Mouse (Mus musculus): ENCODE data around the gene Nsmf.

Nsmf gene

GRCm38 (mm10) chr2:25085571-25085970, 31.4 kb downstream of the Nsmf start:
- in situ Hi-C loops (cut with MboI): no loop called here

DNA sequence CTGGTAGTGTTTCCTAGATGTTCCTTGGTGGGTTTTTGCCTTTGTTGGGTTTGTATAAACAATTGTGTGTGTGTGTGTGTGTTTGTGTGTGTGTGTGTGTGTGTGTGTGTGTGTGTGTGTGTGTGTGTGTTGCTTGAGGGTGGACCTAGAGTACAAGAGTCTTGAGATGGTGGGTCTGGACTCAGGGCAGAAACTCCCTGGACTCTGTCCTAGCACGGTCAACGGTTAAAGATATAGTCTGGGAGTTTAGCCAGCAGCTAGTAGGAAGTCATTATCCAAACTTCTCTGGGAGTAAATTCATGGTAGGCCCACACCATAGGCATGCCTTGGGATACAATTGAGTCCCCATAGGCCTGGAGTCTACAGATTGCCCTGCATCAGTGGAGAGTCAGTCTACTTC, 33.7 kb downstream of the Nsmf start:
- in situ Hi-C loops (cut with MboI): no loop called here

DNA sequence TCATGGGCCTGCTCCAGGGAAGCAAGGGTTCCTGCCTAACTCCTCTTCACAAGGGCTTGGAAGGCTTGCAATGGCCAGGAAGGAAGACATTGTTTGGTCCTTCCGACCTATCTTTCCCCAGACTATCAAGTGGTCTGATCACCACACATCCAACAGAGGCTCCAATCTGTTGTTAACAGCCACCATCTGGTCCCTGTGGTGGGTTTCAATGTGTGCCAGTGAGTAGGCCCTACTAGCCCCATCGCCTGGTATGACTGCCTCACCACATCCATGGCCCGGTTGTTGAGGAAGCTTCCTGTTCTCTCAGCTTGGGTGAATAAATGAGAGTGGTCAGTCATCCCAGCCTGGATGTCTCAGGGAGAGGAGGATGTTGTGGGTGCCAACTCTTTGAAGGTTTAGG, 34.5 kb downstream of the Nsmf start:
- in situ Hi-C loops (cut with MboI): no loop called here

GRCm38 (mm10) chr2:25094785-25095108, 40.6 kb downstream of the Nsmf start:
- in situ Hi-C loops (cut with MboI): no loop called here

DNA sequence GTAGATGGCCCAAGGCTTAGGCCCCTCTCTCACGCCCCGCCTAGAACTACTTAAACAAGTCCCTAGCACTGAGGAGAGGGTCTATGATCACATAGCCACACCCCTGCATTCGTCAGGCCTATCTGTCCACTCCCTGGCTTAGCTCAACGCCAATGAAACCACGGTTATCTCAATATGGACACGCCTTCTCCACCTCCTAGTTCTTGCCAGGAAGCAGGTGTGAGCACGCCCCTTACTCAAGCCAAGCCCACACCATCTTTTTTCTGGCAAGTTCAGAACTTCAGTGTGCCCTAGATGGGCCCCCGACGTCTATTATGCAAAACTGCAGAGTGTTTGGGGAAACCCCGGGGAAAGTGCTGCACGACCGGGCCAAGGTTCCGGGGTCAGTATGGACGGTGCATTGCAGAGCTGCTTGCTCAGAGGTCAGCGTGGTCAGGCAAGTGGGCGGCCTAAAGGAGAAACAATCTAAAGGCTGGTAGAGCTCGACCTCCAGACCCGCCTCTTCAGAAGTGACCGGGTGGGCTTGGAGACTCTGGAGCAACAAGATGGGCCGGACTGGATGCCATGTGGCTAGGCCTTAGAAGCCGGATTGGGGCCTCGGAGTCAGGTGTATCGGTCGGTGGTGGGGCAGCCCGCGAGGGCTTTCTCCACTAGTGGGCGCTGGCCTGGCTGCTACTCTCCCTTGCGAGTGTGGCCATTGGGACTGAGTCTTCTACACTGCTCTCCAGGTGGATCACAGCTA, 41.1 kb downstream of the Nsmf start, which contains the start of gene Noxa1:
Gene Noxa1 (minus strand): TSS at position 41 of the 742 bp plus-strand sequence.
- in situ Hi-C loops (cut with MboI): no loop called here

DNA sequence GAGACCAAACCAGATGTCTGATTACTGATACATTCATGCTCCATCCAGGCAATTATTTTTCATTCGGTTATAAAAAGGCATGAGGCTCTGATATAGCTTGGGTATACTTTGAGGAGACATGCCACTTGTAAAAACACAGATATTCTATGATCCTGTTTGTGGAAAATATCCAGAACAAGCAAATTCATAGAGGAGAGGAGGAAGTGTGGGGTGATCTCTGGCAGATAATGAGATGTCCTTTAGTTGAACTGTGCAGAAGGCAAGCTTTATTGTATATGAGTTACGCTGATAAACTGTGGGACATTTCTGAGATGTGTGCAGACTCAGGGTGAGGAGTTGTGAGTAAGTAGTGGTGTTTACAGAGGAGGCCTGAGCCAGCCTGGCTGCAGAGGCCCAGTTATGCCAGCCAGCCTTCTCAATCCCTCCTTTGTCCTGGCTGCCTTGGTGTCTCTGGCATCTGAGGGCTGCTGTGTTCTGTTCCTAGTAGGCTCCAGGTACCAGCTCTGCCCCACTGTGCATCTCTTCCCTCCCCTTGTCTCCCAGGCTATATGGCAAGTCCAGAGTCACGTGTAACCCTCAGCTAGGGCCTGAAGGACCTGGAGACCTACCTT, 44.0 kb downstream of the Nsmf start:
- in situ Hi-C loops (cut with MboI): no loop called here

DNA sequence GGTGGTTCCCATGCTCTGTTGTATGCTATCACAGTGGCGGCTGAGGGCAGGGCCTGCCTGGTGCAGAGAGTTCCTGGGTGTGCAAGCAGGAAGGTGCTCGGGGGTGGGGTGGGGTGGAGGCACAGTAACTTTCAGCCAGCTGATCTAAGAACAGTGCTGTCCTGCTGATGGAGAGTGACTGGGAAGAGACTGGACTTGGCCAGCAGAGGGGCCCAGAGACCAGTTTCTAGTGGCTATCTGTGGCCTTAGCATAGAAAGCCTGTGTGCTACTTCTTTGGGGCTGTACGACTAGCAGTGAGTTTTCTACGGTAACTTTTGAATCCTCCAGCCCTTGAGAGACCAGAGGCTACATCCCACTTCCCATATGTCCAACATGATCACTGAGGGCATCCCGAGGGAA, 44.8 kb downstream of the Nsmf start:
- in situ Hi-C loops (cut with MboI): no loop called here

DNA sequence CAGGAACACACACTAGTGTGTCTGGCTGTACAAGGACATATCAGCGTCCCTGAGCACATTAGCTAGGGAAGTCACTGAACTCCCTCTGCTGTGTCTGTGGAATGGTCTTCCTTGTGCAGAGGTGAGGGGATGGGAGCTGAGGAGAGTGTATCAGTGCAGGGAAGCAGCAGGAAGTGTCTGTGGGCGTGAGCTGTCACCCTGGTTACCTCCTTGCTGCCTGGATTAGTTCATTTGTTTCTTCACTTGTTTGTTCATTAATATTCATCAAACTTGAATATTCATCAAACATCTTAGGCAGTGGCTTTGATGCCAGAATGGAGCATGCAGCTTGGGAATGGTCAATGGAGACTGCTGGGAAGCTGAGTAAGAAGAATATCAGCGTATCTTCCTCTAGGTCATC, 45.5 kb downstream of the Nsmf start:
- in situ Hi-C loops (cut with MboI): no loop called here

GRCm38 (mm10) chr2:25104122-25104521, 50.0 kb downstream of the Nsmf start:
- in situ Hi-C loops (cut with MboI): no loop called here

GRCm38 (mm10) chr2:25106045-25106444, 51.9 kb downstream of the Nsmf start:
- in situ Hi-C loops (cut with MboI): no loop called here

GRCm38 (mm10) chr2:25109487-25109886, 55.3 kb downstream of the Nsmf start:
- in situ Hi-C loops (cut with MboI): no loop called here

DNA sequence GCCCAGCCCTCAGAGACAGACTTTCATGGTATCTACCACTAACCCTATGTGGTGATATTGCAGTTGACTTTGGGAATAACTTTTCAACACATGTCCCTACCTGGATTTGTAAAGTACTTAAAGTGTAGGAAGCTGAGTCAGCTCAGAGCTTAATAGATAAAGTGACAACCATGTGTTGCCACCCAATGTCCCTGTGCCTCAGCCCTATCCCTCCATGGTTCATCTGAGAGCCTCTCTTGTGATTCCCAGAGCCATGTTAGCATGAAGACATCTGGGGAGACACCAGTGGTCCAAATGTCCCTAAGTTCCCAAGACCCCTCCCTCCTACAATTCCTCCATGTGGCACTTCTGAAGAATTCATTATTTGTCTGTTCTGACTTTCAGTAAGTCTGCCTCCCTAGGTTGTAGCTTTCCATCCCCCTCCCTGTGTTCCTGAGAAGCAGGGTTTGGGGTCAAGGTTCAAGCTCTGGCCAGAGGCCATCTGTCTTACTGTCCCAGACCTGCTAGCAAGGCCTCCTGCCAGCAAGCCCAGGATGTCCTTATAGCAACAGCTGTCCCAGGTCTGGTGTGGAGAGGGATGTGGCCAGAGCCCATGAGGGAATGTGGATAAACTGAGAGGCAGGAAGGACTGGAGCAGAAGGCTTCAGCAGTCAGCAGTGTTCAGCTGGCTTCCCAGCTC, 56.5 kb downstream of the Nsmf start:
- in situ Hi-C loops (cut with MboI): no loop called here

GRCm38 (mm10) chr2:25111184-25111791, 57.1 kb downstream of the Nsmf start:
- in situ Hi-C loops (cut with MboI): no loop called here
